Mouse (Mus musculus) hindbrain, embryonic 14.5 days (tissue): ENCODE results near the gene Lcorl. TPM values are rescaled to one million over a fixed set of nuclear protein-coding genes. Genes with fewer than 3 reads are reported as not detected.

Experiments used
- ATAC-seq: fragments of 200-750 bp; cut with Nextera tagmentation; 2 replicates; pipeline ENCODE4 v1.8.0; 2017; ENCODE audit warnings: moderate number of reproducible peaks, mild to moderate bottlenecking, moderate TSS enrichment, moderate library complexity; ENCODE audit not compliant: low FRiP score
- DNase-seq: peaks from one replicate; pipeline ENCODE4 v3.0.0-alpha.2; 2015; ENCODE audit warnings: low spot score
- H3K27ac ChIP-seq: fragments of 300-500 bp; sonication (generic); 2 replicates; pipeline ENCODE4 v1.5.1; 2014; ENCODE audit warnings: mild to moderate bottlenecking, moderate library complexity
- H3K27me3 ChIP-seq: fragments of 300-500 bp; sonication (generic); 2 replicates; pipeline ENCODE4 v1.6.1; 2014; ENCODE audit warnings: mild to moderate bottlenecking, low read length, mixed read lengths; ENCODE audit not compliant: control insufficient read depth, insufficient read depth
- H3K36me3 ChIP-seq: fragments of 300-500 bp; sonication (generic); replicated peaks from 2 replicates; pipeline ENCODE4 v1.6.1; 2014; ENCODE audit not compliant: control insufficient read depth, insufficient read depth
- H3K4me1 ChIP-seq: fragments of 300-500 bp; sonication (generic); replicated peaks from 2 replicates; pipeline ENCODE4 v1.6.1; 2014; ENCODE audit warnings: antibody characterized with exemption, low read length, mixed read lengths; ENCODE audit not compliant: control insufficient read depth, insufficient read depth
- H3K4me2 ChIP-seq: fragments of 300-500 bp; sonication (generic); replicated peaks from 2 replicates; pipeline ENCODE4 v1.6.1; 2014; ENCODE audit warnings: mild to moderate bottlenecking, moderate library complexity
- H3K4me3 ChIP-seq: fragments of 300-500 bp; sonication (generic); replicated peaks from 2 replicates; pipeline ENCODE4 v1.5.1; 2014; ENCODE audit warnings: mild to moderate bottlenecking, low read length
- H3K9ac ChIP-seq: fragments of 300-500 bp; sonication (generic); 2 replicates; pipeline ENCODE4 v1.6.1; 2014
- H3K9me3 ChIP-seq: fragments of 300-500 bp; sonication (generic); 2 replicates; pipeline ENCODE4 v1.6.1; 2016; ENCODE audit warnings: low read length; ENCODE audit not compliant: control insufficient read depth
- WGBS: fragments of 180-500 bp; shearing (Covaris S2); extraction: QIAGEN DNeasy Blood & Tissue Kit; methylation state at CpG from one replicate; pipeline ENCODE4 v1.1.7; 2014; 5-methylcytosine and 5-hydroxymethylcytosine counted together
- polyA plus RNA-seq: library from polyadenylated mRNA; unstranded; fragments of >200 nt; fragmentation: Nextera tagmentation; extraction: Ambion mirVana; gene quantifications from 2 replicates; pipeline ENCODE4 v1.2.1, GENCODE M21; 2014

The Lcorl gene
- polyA plus RNA-seq, 1 experiment from 2014 or later = 62.9 TPM

DNA sequence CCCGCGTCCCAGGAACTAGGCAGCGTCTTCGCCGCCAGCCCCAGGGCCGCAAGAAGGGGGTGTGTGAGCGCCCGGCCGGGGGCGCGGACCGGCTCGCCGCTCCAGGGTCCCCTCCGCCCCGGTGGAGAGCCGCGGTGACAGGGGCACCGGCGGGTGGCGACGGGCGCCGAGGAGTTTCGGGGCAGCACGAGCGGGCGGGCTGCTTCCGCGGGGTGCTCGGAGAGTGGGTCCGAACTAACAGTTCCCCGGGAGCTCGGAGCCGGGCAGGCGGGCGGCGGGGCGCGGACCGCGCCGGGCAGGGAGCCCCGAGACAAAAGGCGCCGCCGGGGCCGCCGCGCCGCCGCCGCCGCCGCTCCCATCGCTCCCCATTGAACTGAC is 550 bp downstream of the Lcorl start:
- DNase-seq (no peak), ATAC-seq (peak; percentile 18)
- under 1% methylated on average over 54 of the region's 56 CpGs for WGBS
- Histone ChIP-seq H3K36me3 (no peaks in the 10 kb centered on the region), H3K27ac (peak overlapping the region; percentile 99), H3K4me3 (peak overlapping the region; percentile 85), H3K4me1 (peaks cover 6% of the 10 kb centered on the region), H3K4me2 (peak overlapping the region; percentile 73), H3K9me3 (no peaks in the 10 kb centered on the region), H3K27me3 (no peaks in the 10 kb centered on the region), H3K9ac (peak overlapping the region; percentile 91)

- Histone ChIP-seq H3K9me3 (no peaks in the 10 kb centered on the region), H3K9ac (peak overlapping the region; percentile 91), H3K4me2 (peak overlapping the region; percentile 73), H3K27me3 (no peaks in the 10 kb centered on the region), H3K4me3 (peak overlapping the region; percentile 85), H3K27ac (peak overlapping the region; percentile 99), H3K4me1 (peaks cover 6% of the 10 kb centered on the region), H3K36me3 (no peaks in the 10 kb centered on the region)
- DNase-seq (peak; percentile 67), ATAC-seq (peak; percentile 63)
- WGBS = under 1% methylated on average over 32 of the region's 37 CpGs
Observed at GRCm38 (mm10) chr5:45856303-45856821, 1.1 kb downstream of the Lcorl start.

- WGBS = 22% methylated on average over 21 of the region's 21 CpGs
- H3K36me3 ChIP-seq = no peaks in the 10 kb centered on the region
- peak overlapping the region; percentile 85 for H3K4me3 ChIP-seq
- ATAC-seq (peak; percentile 10; the same call in 1 of the 2 replicates), DNase-seq (peak; percentile 36)
- H3K9me3 ChIP-seq = no peaks in the 10 kb centered on the region
- peak overlapping the region; percentile 99 for H3K27ac ChIP-seq
- peaks cover 6% of the 10 kb centered on the region for H3K4me1 ChIP-seq
- no peaks in the 10 kb centered on the region for H3K27me3 ChIP-seq
- H3K4me2 ChIP-seq = peak overlapping the region; percentile 73
- peak overlapping the region; percentile 91 for H3K9ac ChIP-seq
Observed at GRCm38 (mm10) chr5:45855526-45856302, 1.7 kb downstream of the Lcorl start.

DNA sequence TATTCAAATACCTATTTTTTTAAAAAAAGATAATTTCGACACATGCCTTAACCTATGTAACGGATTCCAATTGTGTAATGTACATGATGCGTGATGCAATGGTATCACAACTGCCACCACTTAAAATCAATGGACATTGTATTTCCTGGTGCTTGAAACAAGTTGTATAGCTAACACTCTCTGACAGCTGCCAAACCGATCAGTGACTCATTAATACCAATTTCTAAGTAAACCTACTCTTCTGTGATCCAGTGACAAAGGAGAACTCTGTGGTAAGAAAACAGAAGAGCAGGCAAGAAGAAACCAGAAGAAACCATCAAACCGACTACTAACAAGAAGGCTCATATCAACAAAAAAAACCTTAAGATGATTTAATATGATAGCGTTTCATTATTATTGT is 12.7 kb downstream of the Lcorl start:
- Histone ChIP-seq H3K9ac (no peak overlapping the region), H3K27ac (no peak overlapping the region), H3K36me3 (no peaks in the 10 kb centered on the region), H3K4me3 (no peak overlapping the region), H3K4me2 (no peak overlapping the region), H3K9me3 (0 out of 2 replicates have a peak, but pooled peaks cover 3% of the 10 kb centered on the region), H3K4me1 (no peaks in the 10 kb centered on the region), H3K27me3 (no peaks in the 10 kb centered on the region)
- 95% methylated on average over 6 of the region's 6 CpGs for WGBS
- ATAC-seq (no peak), DNase-seq (peak; percentile 16)

GRCm38 (mm10) chr5:45835131-45835530 is 22.3 kb downstream of the Lcorl start:
- DNase-seq (no peak), ATAC-seq (no peak)
- Histone ChIP-seq H3K36me3 (no peaks in the 10 kb centered on the region), H3K9ac (no peak overlapping the region), H3K27ac (no peak overlapping the region), H3K4me2 (no peak overlapping the region), H3K9me3 (0 out of 2 replicates have a peak, but pooled peaks cover 9% of the 10 kb centered on the region), H3K27me3 (no peaks in the 10 kb centered on the region), H3K4me3 (no peak overlapping the region), H3K4me1 (no peaks in the 10 kb centered on the region)
- 96% methylated on average over 2 of the region's 2 CpGs for WGBS

GRCm38 (mm10) chr5:45811527-45811926 is 45.9 kb downstream of the Lcorl start:
- no peak overlapping the region for H3K27ac ChIP-seq
- no peak overlapping the region for H3K4me3 ChIP-seq
- ATAC-seq = no peak
- no peak overlapping the region for H3K4me2 ChIP-seq
- peaks cover 29% of the 10 kb centered on the region for H3K9me3 ChIP-seq
- H3K27me3 ChIP-seq = no peaks in the 10 kb centered on the region
- no peaks in the 10 kb centered on the region for H3K36me3 ChIP-seq
- WGBS = 96% methylated on average over 4 of the region's 4 CpGs
- H3K4me1 ChIP-seq = no peaks in the 10 kb centered on the region
- H3K9ac ChIP-seq = no peak overlapping the region
- no peak for DNase-seq

DNA sequence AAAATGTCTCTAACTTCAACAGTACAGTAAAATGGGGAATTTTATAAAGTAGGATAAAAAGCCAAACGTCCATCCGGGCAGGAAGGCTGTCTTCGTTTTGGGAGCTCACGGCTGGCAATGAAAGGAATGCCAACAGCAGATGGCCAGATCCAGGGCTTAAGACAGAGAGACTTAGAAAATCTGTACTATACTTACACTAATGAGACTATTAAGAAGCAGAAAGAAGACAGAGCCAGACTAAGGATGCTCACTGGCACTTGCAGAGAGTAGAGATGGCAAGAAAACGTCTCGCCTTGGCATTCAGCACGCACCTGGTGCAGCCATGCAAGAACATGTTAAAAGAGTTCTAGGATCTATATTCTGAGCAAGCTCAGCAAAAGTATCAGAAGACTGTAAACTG is 65.6 kb downstream of the Lcorl start:
- H3K4me1 ChIP-seq = no peaks in the 10 kb centered on the region
- ATAC-seq = no peak

DNA sequence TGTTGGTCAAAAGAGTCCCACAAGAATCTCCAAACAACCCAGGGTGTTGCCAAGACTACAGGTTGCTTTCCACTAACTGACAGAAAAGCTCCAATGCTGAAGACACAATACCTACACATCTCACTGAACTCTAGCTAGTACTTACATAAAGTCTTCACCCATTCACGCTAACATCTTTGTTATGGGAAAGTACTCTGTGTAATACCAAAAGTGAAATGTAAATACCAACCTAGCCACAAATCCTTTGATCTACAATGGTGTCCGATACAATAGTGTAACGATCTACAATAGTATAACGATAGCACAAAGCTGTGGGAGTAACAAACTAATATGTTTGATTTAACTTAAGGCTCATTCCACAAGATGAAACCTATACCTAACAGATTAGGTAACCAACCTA is 67.2 kb downstream of the Lcorl start:
- H3K27me3 ChIP-seq = no peaks in the 10 kb centered on the region
- 99% methylated on average over 4 of the region's 4 CpGs for WGBS
- no peak overlapping the region for H3K9ac ChIP-seq
- H3K27ac ChIP-seq = no peak overlapping the region
- DNase-seq (no peak), ATAC-seq (no peak)
- no peaks in the 10 kb centered on the region for H3K4me1 ChIP-seq
- H3K36me3 ChIP-seq = no peaks in the 10 kb centered on the region; the same call in 1 of the 2 replicates
- H3K9me3 ChIP-seq = no peaks in the 10 kb centered on the region
- H3K4me2 ChIP-seq = no peak overlapping the region
- H3K4me3 ChIP-seq = no peak overlapping the region

More for the DNA sequence above, 65.6 kb downstream of the Lcorl start:
- Histone ChIP-seq H3K9ac (no peak overlapping the region), H3K27ac (no peak overlapping the region), H3K4me2 (no peak overlapping the region), H3K27me3 (no peaks in the 10 kb centered on the region), H3K4me3 (no peak overlapping the region), H3K36me3 (no peaks in the 10 kb centered on the region; the same call in 1 of the 2 replicates), H3K9me3 (no peaks in the 10 kb centered on the region)
- no peak for DNase-seq
- WGBS = 95% methylated on average over 7 of the region's 7 CpGs

GRCm38 (mm10) chr5:45757502-45758121 is 99.8 kb downstream of the Lcorl start:
- DNase-seq (peak; percentile 44), ATAC-seq (no peak)
- no peaks in the 10 kb centered on the region for H3K9me3 ChIP-seq
- H3K9ac ChIP-seq = no peak overlapping the region
- H3K4me1 ChIP-seq = no peaks in the 10 kb centered on the region
- H3K27me3 ChIP-seq = no peaks in the 10 kb centered on the region
- no peaks in the 10 kb centered on the region for H3K36me3 ChIP-seq
- 92% methylated on average over 4 of the region's 4 CpGs for WGBS
- no peak overlapping the region for H3K4me3 ChIP-seq
- no peak overlapping the region for H3K4me2 ChIP-seq
- no peak overlapping the region for H3K27ac ChIP-seq
